Mouse (Mus musculus): ENCODE data around the gene Zfp985. TPM values are rescaled to one million over a fixed set of nuclear protein-coding genes. Genes with fewer than 3 reads are reported as not detected.
A peak's percentile ranks its signal among the peaks of the same experiment; 100 is the strongest.
"Not testable (repeated sequence)": the region's sequence is repeated elsewhere in the genome, so short reads cannot be mapped to it uniquely, and the experiment has no call there.

Gene Zfp985
- total and polyA plus RNA-seq, 2 experiments from 2014 or later = 0.14 TPM; not detected in 1

GRCm38 (mm10) chr4:147598831-147599230 is 45.8 kb downstream of the Zfp985 start:
- no peaks in the 10 kb centered on the region for H3K36me3 ChIP-seq (ENCODE audit: insufficient read depth, low read length)
- H3K4me1 ChIP-seq (ENCODE audit: insufficient read depth, low read length) = no peaks in the 10 kb centered on the region
- H3K4me2 ChIP-seq (ENCODE audit: low read depth, low read length) = no peak overlapping the region
- 0 out of 2 replicates have a peak, but pooled peaks cover 16% of the 10 kb centered on the region for H3K9me3 ChIP-seq (ENCODE audit: low read length)
- DNase-seq (ENCODE audit: low spot score) (no peak), ATAC-seq (no peak)
- no peak overlapping the region for H3K9ac ChIP-seq (replicated peaks; ENCODE audit: low read length)
- no peak for TF ChIP-seq CTCF (IDR thresholded peaks at IDR 0.05; ENCODE audit: low read depth)
- H3K27ac ChIP-seq = no peak overlapping the region
- no peak overlapping the region for H3K4me3 ChIP-seq (ENCODE audit: low read length)
- 73% methylated on average over 2 of the region's 2 CpGs for WGBS
- H3K27me3 ChIP-seq (ENCODE audit: insufficient read depth, low read length) = no peaks in the 10 kb centered on the region

GRCm38 (mm10) chr4:147601881-147602280 is 48.8 kb downstream of the Zfp985 start:
- Histone ChIP-seq H3K27me3 (ENCODE audit: insufficient read depth, low read length) (no peaks in the 10 kb centered on the region), H3K4me3 (ENCODE audit: low read length) (no peak overlapping the region), H3K4me2 (ENCODE audit: low read depth, low read length) (no peak overlapping the region), H3K36me3 (ENCODE audit: insufficient read depth, low read length) (no peaks in the 10 kb centered on the region), H3K9ac (replicated peaks; ENCODE audit: low read length) (no peak overlapping the region), H3K9me3 (ENCODE audit: low read length) (0 out of 2 replicates have a peak, but pooled peaks cover 18% of the 10 kb centered on the region), H3K4me1 (ENCODE audit: insufficient read depth, low read length) (no peaks in the 10 kb centered on the region), H3K27ac (no peak overlapping the region)
- 30% methylated on average over 1 of the region's 1 CpGs for WGBS
- no peak for TF ChIP-seq CTCF (IDR thresholded peaks at IDR 0.05; ENCODE audit: low read depth)
- DNase-seq (ENCODE audit: low spot score) = no peak
- no peak for ATAC-seq

- 83% methylated on average over 4 of the region's 4 CpGs for WGBS
Observed at GRCm38 (mm10) chr4:147603806-147604205, 50.7 kb downstream of the Zfp985 start.

GRCm38 (mm10) chr4:147605521-147605920 is 52.4 kb downstream of the Zfp985 start:
- H3K27ac ChIP-seq = no peak overlapping the region
- DNase-seq (ENCODE audit: low spot score) = no peak
- H3K9me3 ChIP-seq (ENCODE audit: low read length) = 0 out of 2 replicates have a peak, but pooled peaks cover 7% of the 10 kb centered on the region
- TF ChIP-seq CTCF (IDR thresholded peaks at IDR 0.05; ENCODE audit: low read depth) = no peak
- ATAC-seq = no peak
- H3K4me2 ChIP-seq (ENCODE audit: low read depth, low read length) = no peak overlapping the region
- 82% methylated on average over 4 of the region's 4 CpGs for WGBS
- no peak overlapping the region for H3K9ac ChIP-seq (replicated peaks; ENCODE audit: low read length)
- H3K36me3 ChIP-seq (ENCODE audit: insufficient read depth, low read length) = no peaks in the 10 kb centered on the region
- no peaks in the 10 kb centered on the region for H3K4me1 ChIP-seq (ENCODE audit: insufficient read depth, low read length)
- H3K27me3 ChIP-seq (ENCODE audit: insufficient read depth, low read length) = no peaks in the 10 kb centered on the region
- H3K4me3 ChIP-seq (ENCODE audit: low read length) = no peak overlapping the region

More at GRCm38 (mm10) chr4:147603806-147604205, 50.7 kb downstream of the Zfp985 start:
- H3K9ac ChIP-seq (replicated peaks; ENCODE audit: low read length) = no peak overlapping the region
- 0 out of 2 replicates have a peak, but pooled peaks cover 17% of the 10 kb centered on the region for H3K9me3 ChIP-seq (ENCODE audit: low read length)
- H3K4me2 ChIP-seq (ENCODE audit: low read depth, low read length) = no peak overlapping the region
- ATAC-seq = no peak
- H3K36me3 ChIP-seq (ENCODE audit: insufficient read depth, low read length) = no peaks in the 10 kb centered on the region
- no peaks in the 10 kb centered on the region for H3K4me1 ChIP-seq (ENCODE audit: insufficient read depth, low read length)
- H3K27ac ChIP-seq = no peak overlapping the region
- no peaks in the 10 kb centered on the region for H3K27me3 ChIP-seq (ENCODE audit: insufficient read depth, low read length)
- no peak for TF ChIP-seq CTCF (IDR thresholded peaks at IDR 0.05; ENCODE audit: low read depth)
- no peak for DNase-seq (ENCODE audit: low spot score)
- H3K4me3 ChIP-seq (ENCODE audit: low read length) = no peak overlapping the region

GRCm38 (mm10) chr4:147606511-147606910 is 53.4 kb downstream of the Zfp985 start:
- not testable (repeated sequence) for H3K4me1 ChIP-seq (ENCODE audit: insufficient read depth, low read length); H3K4me2 ChIP-seq (ENCODE audit: low read depth, low read length); H3K9ac ChIP-seq (replicated peaks; ENCODE audit: low read length); DNase-seq (ENCODE audit: low spot score); ATAC-seq; H3K27me3 ChIP-seq (ENCODE audit: insufficient read depth, low read length); H3K9me3 ChIP-seq (ENCODE audit: low read length); H3K27ac ChIP-seq; H3K36me3 ChIP-seq (ENCODE audit: insufficient read depth, low read length); H3K4me3 ChIP-seq (ENCODE audit: low read length)
- WGBS = 87% methylated on average over 6 of the region's 6 CpGs

DNA sequence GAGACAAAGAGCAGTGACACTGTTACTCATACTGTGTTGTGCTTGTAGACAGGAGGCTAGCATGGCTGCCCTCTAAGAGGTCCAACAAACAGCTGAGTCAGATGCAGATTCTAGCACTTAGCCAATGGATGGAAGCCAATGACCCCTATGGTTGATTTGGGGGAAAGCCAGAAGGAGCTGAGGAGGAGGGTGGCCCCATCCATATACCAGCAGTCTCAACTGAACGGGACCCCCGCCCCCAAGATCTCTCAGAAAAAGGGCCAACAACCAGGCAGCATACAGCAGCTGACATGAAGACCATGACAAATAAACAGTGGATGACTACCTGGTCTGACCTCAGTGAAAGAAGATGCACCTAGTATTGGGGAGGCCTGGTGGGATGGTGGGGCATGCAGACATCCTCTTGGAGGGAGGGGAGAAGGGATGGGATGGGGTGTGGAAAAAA is 80.8 kb downstream of the Zfp985 start:
- H3K9me3 ChIP-seq (ENCODE audit: low read length); H3K27me3 ChIP-seq (ENCODE audit: insufficient read depth, low read length); DNase-seq (ENCODE audit: low spot score); H3K4me1 ChIP-seq (ENCODE audit: insufficient read depth, low read length); H3K4me3 ChIP-seq (ENCODE audit: low read length); H3K36me3 ChIP-seq (ENCODE audit: insufficient read depth, low read length); H3K4me2 ChIP-seq (ENCODE audit: low read depth, low read length); H3K27ac ChIP-seq; H3K9ac ChIP-seq (replicated peaks; ENCODE audit: low read length): not testable (repeated sequence)
- peak; percentile 63; the same call in 1 of the 2 replicates for ATAC-seq
- no CpG with 5 or more reads among the region's 2 CpGs for WGBS

Other genes with a start within 250 kb of the Zfp985 start
- 0.05 TPM in 1 of 2 replicates, not detected in the other for gene Zfp988, start 247.6 kb upstream of the Zfp985 start, total RNA-seq (2014; rRNA removed)
- gene Zfp988, start 247.6 kb upstream of the Zfp985 start, polyA plus RNA-seq (2015; fragmentation: Nextera tagmentation; extraction: Ambion mirVana) = 0.15 and 0.28 TPM in 2 replicates
- gene Zfp978, start 192.0 kb upstream of the Zfp985 start, total RNA-seq (2014; rRNA removed) = not detected in 2 replicates
- gene Zfp978, start 192.0 kb upstream of the Zfp985 start, polyA plus RNA-seq (2015; fragmentation: Nextera tagmentation; extraction: Ambion mirVana) = 0.26 TPM in 1 of 2 replicates, not detected in the other
- 1.2 and 3.3 TPM in 2 replicates for gene Zfp982, start 60.9 kb upstream of the Zfp985 start, total RNA-seq (2014; rRNA removed)
- gene Zfp982, start 60.9 kb upstream of the Zfp985 start, polyA plus RNA-seq (2015; fragmentation: Nextera tagmentation; extraction: Ambion mirVana) = 4.1 and 4.6 TPM in 2 replicates
- 0.58 and 1.0 TPM in 2 replicates for gene Gm16503, start 13.1 kb upstream of the Zfp985 start, total RNA-seq (2014; rRNA removed)
- 0.48 and 0.68 TPM in 2 replicates for gene Gm16503, start 13.1 kb upstream of the Zfp985 start, polyA plus RNA-seq (2015; fragmentation: Nextera tagmentation; extraction: Ambion mirVana)
- gene Zfp979, start 89.2 kb downstream of the Zfp985 start, total RNA-seq (2014; rRNA removed) = 1.4 and 1.5 TPM in 2 replicates
- 2.7 and 2.8 TPM in 2 replicates for gene Zfp979, start 89.2 kb downstream of the Zfp985 start, polyA plus RNA-seq (2015; fragmentation: Nextera tagmentation; extraction: Ambion mirVana)
- gene Zfp534, start 149.3 kb downstream of the Zfp985 start, total RNA-seq (2014; rRNA removed) = not detected in 2 replicates
- gene Zfp534, start 149.3 kb downstream of the Zfp985 start, polyA plus RNA-seq (2015; fragmentation: Nextera tagmentation; extraction: Ambion mirVana) = not detected in 2 replicates